Mouse (Mus musculus) lung, adult 18-20 months (tissue): ENCODE data around the gene Rtn4rl1.

Source experiments
- DNase-seq, 2 experiments: peaks; one replicate each; pipeline ENCODE4 v3.0.0; 2022; ENCODE audit warnings: mixed read lengths in 2 of 2

The Rtn4rl1 gene

DNA sequence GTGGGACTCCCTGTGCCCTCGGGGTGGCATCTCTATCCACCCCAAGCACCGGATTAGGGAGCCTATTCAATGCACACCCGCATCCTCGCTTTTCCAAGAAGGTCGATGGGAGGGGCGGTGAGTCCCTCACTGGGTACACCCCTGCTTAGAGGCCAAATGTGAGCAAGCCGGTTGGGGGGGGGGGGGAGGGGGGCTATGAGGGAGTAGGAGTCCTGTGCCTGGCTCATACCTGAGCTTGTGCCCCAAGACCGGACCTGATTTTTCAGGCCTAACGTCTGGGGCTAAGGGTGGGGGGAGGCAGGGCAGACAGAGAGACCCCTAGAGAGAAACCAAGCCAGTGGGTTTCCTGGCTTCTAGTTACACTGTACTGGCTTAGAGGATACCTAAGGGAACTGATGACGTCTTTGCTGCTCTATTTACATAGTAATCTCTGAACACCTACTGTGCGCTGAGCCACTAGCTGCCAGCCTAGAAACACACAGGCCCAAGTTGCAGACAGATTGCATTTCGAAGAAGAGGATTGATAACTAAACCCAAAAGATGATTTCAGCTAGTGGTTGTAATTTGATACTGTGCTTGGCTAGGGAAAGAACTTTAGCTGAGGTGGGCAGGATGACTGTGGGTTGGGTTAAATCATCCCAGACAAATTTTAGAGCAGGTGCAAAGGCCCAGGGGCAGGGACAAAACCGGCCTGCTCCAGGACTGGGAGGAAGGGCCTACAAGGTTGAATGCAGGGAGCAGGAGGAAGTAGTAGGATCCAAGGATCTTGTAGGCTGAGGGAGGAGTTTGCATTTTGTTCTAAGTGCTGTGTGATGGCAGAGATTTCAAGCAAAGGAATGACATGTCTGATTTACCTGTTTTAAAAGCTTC lies 20.7 kb downstream of the Rtn4rl1 start:
- DNase-seq, result no peak

DNA sequence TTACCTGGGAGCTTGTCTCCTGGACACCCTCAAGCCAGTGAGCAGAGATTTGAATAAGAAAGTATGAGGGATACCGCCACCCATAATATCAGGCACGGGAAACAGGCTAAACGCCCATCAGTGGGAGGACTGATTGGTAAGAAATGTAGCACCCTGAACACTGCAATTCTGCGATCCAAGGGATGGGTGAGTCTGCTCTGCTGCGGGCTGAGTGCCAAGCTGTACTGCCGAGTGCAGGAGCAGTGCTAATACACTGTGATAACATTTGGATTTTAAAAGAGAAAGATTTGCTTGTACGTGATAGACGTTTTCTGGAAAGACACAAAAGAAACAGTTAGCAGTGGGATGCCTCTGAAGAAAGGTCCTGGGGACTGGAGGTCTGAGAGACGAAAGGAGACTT lies 26.5 kb downstream of the Rtn4rl1 start:
- no peak for DNase-seq

DNA sequence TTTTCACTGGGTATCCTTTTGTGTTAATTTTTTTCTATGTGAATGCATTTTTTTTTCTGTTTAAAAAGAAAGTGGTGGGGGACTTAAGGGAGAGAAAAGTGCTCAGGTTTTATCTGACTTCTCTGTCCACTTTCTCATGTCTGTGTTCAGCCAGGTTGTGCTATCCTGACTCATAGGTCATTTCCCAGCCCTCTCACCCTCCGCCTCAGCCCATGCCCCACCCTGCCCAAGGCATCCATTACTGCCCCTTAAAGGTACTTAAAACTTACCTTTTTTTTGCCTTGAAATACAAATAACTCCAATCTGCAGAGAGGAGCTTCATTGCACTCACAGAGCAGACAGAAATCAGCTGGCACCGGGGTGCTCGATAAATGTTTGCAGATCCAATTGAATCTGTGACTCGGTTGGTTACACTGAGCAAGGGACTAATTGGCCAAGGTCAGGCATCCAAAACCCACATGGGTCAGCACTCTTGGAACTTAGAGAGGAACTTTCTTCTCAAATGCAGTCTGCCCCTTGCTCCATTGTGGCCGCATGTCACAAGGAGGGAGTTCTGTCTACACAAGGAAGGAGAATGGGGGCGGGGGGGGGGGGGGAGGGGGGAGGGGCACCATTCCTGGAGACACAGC lies 27.0 kb downstream of the Rtn4rl1 start:
- no peak for DNase-seq

DNA sequence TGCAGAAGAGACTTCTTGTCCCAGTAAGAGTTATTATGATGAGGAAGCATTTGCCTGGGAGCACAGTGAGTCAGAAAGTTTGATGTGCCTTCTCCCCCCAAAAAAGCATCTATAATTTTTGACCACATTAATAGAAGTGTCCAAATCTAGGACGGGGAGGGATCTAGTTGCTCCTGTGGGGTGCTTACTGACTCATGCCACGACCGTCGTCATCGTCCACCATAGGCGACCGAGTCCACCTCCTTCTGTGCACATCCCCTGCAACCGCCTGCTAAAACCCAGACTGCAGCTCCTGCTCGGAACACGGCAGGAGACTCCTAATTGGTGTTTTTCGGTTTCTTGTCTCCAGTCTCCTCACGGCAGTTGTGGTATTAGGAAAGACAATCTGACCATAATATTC lies 30.5 kb downstream of the Rtn4rl1 start:
- DNase-seq, result no peak

GRCm38 (mm10) chr11:75224835-75225234 lies 31.3 kb downstream of the Rtn4rl1 start:
- DNase-seq, result no peak

DNA sequence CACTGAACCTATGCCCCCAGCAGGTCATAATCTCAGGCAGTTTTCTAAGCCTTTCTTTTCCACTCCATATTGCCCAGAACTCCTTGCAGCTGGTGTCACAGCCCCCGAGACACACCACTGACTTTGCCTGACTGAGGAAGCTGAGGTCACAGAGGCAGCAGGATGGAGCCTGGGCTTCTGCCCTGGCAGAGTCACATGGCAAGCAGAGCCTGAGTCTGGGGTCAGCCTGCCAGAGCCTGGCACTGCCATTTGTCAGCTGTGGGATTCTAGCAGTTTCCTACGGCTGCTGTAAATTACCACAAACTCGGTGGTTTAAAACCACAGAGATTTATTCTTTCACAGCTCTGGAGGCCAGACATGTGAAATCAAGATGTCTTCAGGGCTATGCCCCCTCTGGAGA lies 34.0 kb downstream of the Rtn4rl1 start:
- DNase-seq, result no peak

GRCm38 (mm10) chr11:75229289-75229688 lies 35.7 kb downstream of the Rtn4rl1 start:
- no peak for DNase-seq

DNA sequence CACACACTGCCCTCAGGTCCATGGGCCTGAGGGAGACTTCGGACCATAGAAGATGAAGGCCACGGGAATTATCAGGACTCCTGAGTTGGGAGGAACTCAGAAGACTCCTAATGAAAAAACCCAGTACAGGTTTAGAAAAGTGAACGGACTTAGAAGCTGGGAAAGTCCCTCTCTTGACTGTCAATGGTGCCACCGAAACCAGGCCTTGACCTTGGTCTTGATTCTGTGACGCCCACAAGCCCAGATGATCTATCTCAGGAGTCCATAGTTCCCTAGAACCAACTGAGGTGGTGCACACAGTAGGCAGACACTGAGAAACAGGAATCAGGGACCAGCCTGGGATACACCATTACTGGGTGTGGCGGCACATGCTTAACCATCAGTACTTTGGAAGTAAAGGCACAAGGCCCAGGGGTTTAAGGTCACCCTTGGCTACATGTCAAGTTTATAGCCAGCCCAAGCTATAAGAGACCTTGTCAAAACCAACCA lies 36.7 kb downstream of the Rtn4rl1 start:
- no peak for DNase-seq

DNA sequence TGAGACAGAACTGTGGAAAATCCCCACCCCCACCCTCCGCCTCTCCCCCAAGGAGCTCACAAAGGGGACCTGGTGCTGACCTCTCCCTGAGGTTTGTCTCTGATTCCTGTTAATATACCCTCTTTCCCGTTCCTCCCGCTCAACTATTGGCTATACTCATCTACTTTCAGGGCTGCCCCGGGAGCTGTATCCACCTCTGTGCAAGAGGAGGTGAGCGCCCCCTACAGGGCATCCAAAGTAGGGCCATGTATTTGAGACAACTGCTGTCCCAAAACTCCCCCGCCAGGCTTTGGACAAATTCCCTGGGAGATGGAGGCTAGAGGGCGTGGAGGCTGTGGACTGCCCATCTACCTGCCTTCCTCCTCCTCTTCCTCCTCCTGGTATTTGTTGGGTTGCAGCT lies 38.2 kb downstream of the Rtn4rl1 start:
- peak; percentile 65 to 78 for DNase-seq

DNA sequence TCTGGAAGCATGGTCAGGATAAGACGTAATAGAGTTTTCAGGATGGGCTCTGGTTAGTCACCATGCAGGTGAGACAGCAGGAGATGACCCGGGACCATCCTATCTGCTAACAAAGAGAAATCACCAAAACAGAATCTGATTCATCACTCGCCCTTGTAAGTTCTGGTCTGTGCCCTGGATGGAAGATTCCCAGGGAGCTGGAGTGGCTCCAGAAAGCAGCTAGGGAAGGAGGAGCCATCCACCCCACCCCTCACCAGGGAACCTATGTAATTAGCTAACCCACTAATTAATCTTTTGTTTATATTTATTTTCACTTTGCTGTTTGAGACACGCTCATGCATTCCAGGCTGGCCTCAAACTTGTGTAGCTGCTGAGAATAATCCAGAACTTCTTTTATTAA lies 38.9 kb downstream of the Rtn4rl1 start:
- DNase-seq, result no peak

DNA sequence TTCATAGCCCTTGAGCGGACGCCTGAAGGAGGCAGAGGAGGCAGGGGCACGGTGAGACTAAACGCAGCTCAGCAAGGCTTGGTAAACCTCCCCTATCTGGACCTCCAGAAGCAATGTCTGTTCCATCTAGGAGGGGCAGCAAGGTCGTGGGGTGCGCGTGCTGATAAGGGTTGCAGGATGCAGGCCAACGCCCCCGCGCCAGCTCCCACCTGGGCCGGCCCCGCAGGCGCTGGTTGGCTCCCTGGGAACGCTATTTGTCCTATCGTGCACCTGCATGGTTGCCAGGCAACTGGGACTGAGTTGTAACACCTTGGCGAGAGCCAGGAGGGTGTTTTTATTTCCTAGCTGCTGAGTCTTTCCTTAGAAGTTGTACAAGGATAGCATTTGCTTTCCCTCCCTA lies 41.2 kb downstream of the Rtn4rl1 start:
- peak; percentile 58 to 75 for DNase-seq

DNA sequence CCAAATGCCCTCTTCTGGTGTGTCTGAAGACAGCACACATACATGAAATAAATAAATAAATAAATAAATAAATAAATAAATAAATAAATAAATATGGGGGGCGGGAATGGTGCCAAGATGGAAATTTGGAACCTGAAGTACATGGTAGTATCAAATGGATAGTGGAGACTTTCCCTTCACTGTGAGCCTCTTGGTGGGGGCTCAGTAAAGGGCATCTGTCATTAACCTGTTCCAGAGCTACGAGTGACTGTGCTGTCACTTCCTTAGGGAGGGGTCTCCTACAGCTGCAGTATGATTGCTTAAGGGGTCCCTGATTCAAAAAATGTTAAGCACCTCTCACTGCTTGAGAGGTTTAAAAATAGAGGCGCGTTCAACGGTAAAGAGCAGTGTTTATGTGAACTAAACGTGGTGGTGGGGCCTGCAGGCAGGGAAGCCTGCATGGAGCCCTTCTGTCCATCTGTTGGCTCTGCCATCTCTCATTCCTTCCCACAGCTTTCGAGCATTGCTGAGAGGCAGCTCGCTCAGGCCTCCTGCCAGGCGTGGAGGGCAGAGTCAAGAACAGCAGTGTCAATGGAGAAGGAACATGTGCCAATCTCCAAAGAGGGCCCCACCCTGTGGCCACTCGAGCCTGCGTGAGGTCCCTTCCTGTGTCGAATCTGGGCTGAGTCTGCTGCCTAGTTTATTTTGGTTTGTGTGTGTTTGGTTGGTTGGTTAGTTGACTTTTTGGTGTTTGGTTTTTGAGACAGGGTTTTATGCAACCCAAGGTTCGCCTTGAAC lies 46.8 kb downstream of the Rtn4rl1 start:
- peak; percentile 88 to 91 for DNase-seq

DNA sequence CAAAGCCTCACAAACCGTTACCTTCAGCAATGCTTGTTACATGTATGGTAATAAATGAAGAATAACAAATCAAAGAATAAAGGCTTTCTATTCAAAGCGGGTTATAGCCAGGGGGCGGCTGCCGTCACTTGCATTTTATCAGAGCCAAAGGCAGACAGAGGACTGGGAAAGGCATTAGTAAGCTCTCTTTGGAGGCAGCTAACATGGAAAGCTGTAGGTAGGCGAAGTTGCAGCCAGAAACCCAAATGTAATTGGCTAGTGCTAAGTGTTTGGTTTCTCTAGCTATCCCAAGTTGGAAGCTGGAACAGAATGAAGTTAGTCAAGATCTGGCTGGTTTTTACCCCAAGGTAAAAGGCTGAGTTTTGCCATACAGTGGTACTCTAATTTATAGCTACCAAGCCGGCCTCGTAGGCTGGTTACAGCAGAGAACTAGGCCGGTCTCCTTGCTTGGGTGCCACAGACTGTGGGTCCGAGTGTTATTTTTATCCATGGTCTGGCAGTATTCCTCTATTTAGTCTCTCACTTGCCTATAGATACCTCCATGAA lies 49.2 kb downstream of the Rtn4rl1 start:
- no peak for DNase-seq

GRCm38 (mm10) chr11:75244368-75245275 lies 51.0 kb downstream of the Rtn4rl1 start:
- DNase-seq, result peak in 1 of 2 experiments; percentile 58

- peak; percentile 67 to 68 for DNase-seq
Observed at GRCm38 (mm10) chr11:75245372-75246330, 52.1 kb downstream of the Rtn4rl1 start.

GRCm38 (mm10) chr11:75246589-75246988 lies 53.0 kb downstream of the Rtn4rl1 start:
- peak; percentile 78 to 86 for DNase-seq

- DNase-seq, result no peak
Observed at GRCm38 (mm10) chr11:75247137-75247730, 53.7 kb downstream of the Rtn4rl1 start.

- DNase-seq, result peak in 1 of 2 experiments; percentile 52
Observed at GRCm38 (mm10) chr11:75249588-75249987, 56.0 kb downstream of the Rtn4rl1 start.

GRCm38 (mm10) chr11:75251006-75251512 lies 57.5 kb downstream of the Rtn4rl1 start:
- no peak for DNase-seq

GRCm38 (mm10) chr11:75251557-75252070 lies 58.0 kb downstream of the Rtn4rl1 start:
- no peak for DNase-seq
